Mouse (Mus musculus): Measurements from ENCODE around the gene Apol9a.
"Not testable (repeated sequence)": the region's sequence is repeated elsewhere in the genome, so short reads cannot be mapped to it uniquely, and the experiment has no call there.

- TF ChIP-seq POU5F1 (IDR thresholded peaks at IDR 0.05; ENCODE audit: borderline replicate concordance, low read length); CTCF (conservative IDR thresholded peaks at IDR 0.05; ENCODE audit: low read length): not testable (repeated sequence)
Observed at GRCm38 (mm10) chr15:77393832-77394231, 17.1 kb downstream of the Apol9a start.
